Mouse (Mus musculus) E14TG2a.4 (cell line): Measurements from ENCODE around the gene Med20.

Experiments used
- H3K27me3 ChIP-seq: 2 replicates; pipeline ENCODE4 v1.6.1; 2014; ENCODE audit warnings: low read length, control low read depth; ENCODE audit not compliant: insufficient read depth
- H3K36me3 ChIP-seq: 2 replicates; pipeline ENCODE4 v1.6.1; 2014; ENCODE audit warnings: low read length, control low read depth; ENCODE audit not compliant: insufficient read depth
- H3K4me1 ChIP-seq: replicated peaks from 2 replicates; pipeline ENCODE4 v1.6.1; 2014; ENCODE audit warnings: low read depth, low read length, control low read depth
- H3K4me3 ChIP-seq: replicated peaks from 2 replicates; pipeline ENCODE4 v1.5.1; 2014; ENCODE audit warnings: mild to moderate bottlenecking, low read length
- H3K9me3 ChIP-seq: 2 replicates; pipeline ENCODE4 v1.6.1; 2014; ENCODE audit warnings: low read length, control low read depth
- CTCF ChIP-seq: conservative IDR thresholded peaks from 2 replicates; pipeline ENCODE4 v1.5.1; 2014; ENCODE audit warnings: low read length
- NANOG ChIP-seq: IDR thresholded peaks from 2 replicates; pipeline ENCODE4 v1.6.1; 2014; ENCODE audit warnings: borderline replicate concordance, low read length, mixed read lengths
- POU5F1 ChIP-seq: IDR thresholded peaks from 2 replicates; pipeline ENCODE4 v1.6.1; 2014; ENCODE audit warnings: low read length, borderline replicate concordance

The Med20 gene

GRCm38 (mm10) chr17:47610849-47611660 is at the start of gene Med20, which contains the start of the genes Bysl and Gm20517:
TSS of gene Med20 (plus strand) at chr17:47611582.
TSS of gene Bysl (minus strand) at chr17:47611492.
TSS of gene Gm20517 (plus strand) at chr17:47611589.
- Histone ChIP-seq H3K4me3 (peak within 1 kb of the TSS; percentile 98), H3K4me1 (peaks cover 69% of the 10 kb centered on the region), H3K36me3 (peaks cover 77% of the 10 kb centered on the region), H3K9me3 (no peaks in the 10 kb centered on the region), H3K27me3 (no peaks in the 10 kb centered on the region)
- TF ChIP-seq POU5F1 (no peak), CTCF (peak; percentile 92)

- Histone ChIP-seq H3K9me3 (no peaks in the 10 kb centered on the region), H3K36me3 (no peaks in the 10 kb centered on the region), H3K27me3 (no peaks in the 10 kb centered on the region), H3K4me1 (peaks cover 47% of the 10 kb centered on the region), H3K4me3 (no peak overlapping the region)
- TF ChIP-seq NANOG (no peak), CTCF (no peak), POU5F1 (no peak)
Measured at GRCm38 (mm10) chr17:47562875-47563274, 48.5 kb upstream of the Med20 start.

- peaks cover 58% of the 10 kb centered on the region for H3K4me1 ChIP-seq
- TF ChIP-seq NANOG (no peak), POU5F1 (no peak), CTCF (no peak)
- peaks cover 6% of the 10 kb centered on the region; the same call in 1 of the 2 replicates for H3K36me3 ChIP-seq
- H3K4me3 ChIP-seq, result no peak overlapping the region
- H3K27me3 ChIP-seq, result no peaks in the 10 kb centered on the region
- no peaks in the 10 kb centered on the region for H3K9me3 ChIP-seq
Measured at GRCm38 (mm10) chr17:47564612-47565011, 46.8 kb upstream of the Med20 start.

- peaks cover 6% of the 10 kb centered on the region; the same call in 1 of the 2 replicates for H3K36me3 ChIP-seq
- no peaks in the 10 kb centered on the region for H3K27me3 ChIP-seq
- no peaks in the 10 kb centered on the region for H3K9me3 ChIP-seq
- H3K4me3 ChIP-seq, result peak overlapping the region; percentile 41
- peaks cover 61% of the 10 kb centered on the region for H3K4me1 ChIP-seq
- no peak for TF ChIP-seq CTCF
- no peak for TF ChIP-seq NANOG
- peak; percentile 49; the same call in 1 of the 2 replicates for TF ChIP-seq POU5F1
Measured at GRCm38 (mm10) chr17:47566133-47566532, 45.2 kb upstream of the Med20 start.

GRCm38 (mm10) chr17:47567271-47567670 is 44.1 kb upstream of the Med20 start:
- no peak for TF ChIP-seq CTCF
- no peak for TF ChIP-seq NANOG
- TF ChIP-seq POU5F1, result no peak
- peaks cover 6% of the 10 kb centered on the region; the same call in 1 of the 2 replicates for H3K36me3 ChIP-seq
- no peaks in the 10 kb centered on the region for H3K9me3 ChIP-seq
- peaks cover 64% of the 10 kb centered on the region for H3K4me1 ChIP-seq
- no peaks in the 10 kb centered on the region for H3K27me3 ChIP-seq
- peak overlapping the region; percentile 20; the same call in 1 of the 2 replicates for H3K4me3 ChIP-seq

- Histone ChIP-seq H3K4me3 (peak overlapping the region; percentile 24; the same call in 1 of the 2 replicates), H3K4me1 (peaks cover 76% of the 10 kb centered on the region), H3K27me3 (no peaks in the 10 kb centered on the region), H3K36me3 (peaks cover 6% of the 10 kb centered on the region; the same call in 1 of the 2 replicates), H3K9me3 (no peaks in the 10 kb centered on the region)
- TF ChIP-seq CTCF (no peak), NANOG (no peak), POU5F1 (no peak)
Measured at GRCm38 (mm10) chr17:47568389-47568788, 43.0 kb upstream of the Med20 start.

- Histone ChIP-seq H3K36me3 (peaks cover 6% of the 10 kb centered on the region; the same call in 1 of the 2 replicates), H3K9me3 (no peaks in the 10 kb centered on the region), H3K27me3 (no peaks in the 10 kb centered on the region), H3K4me1 (peaks cover 80% of the 10 kb centered on the region), H3K4me3 (peak overlapping the region; percentile 24)
- TF ChIP-seq NANOG, result no peak
- no peak for TF ChIP-seq POU5F1
- no peak for TF ChIP-seq CTCF
Measured at GRCm38 (mm10) chr17:47568951-47569527, 42.3 kb upstream of the Med20 start.

- H3K36me3 ChIP-seq, result peaks cover 6% of the 10 kb centered on the region; the same call in 1 of the 2 replicates
Measured at GRCm38 (mm10) chr17:47571621-47572020, 39.8 kb upstream of the Med20 start.

GRCm38 (mm10) chr17:47572436-47572835 is 38.9 kb upstream of the Med20 start:
- no peaks in the 10 kb centered on the region for H3K27me3 ChIP-seq

More at GRCm38 (mm10) chr17:47571621-47572020, 39.8 kb upstream of the Med20 start:
- H3K9me3 ChIP-seq, result no peaks in the 10 kb centered on the region
- peaks cover 77% of the 10 kb centered on the region for H3K4me1 ChIP-seq
- no peak for TF ChIP-seq CTCF
- peak; percentile 84 for TF ChIP-seq NANOG
- peak; percentile 69; the same call in 1 of the 2 replicates for TF ChIP-seq POU5F1
- H3K27me3 ChIP-seq, result no peaks in the 10 kb centered on the region
- H3K4me3 ChIP-seq, result peak overlapping the region; percentile 77

More at GRCm38 (mm10) chr17:47572436-47572835, 38.9 kb upstream of the Med20 start:
- peaks cover 69% of the 10 kb centered on the region for H3K4me1 ChIP-seq
- peaks cover 6% of the 10 kb centered on the region; the same call in 1 of the 2 replicates for H3K36me3 ChIP-seq
- TF ChIP-seq POU5F1 (no peak), NANOG (no peak), CTCF (no peak)
- no peaks in the 10 kb centered on the region for H3K9me3 ChIP-seq
- peak overlapping the region; percentile 77 for H3K4me3 ChIP-seq
